ENCODE assay signal across 22 mouse cellular contexts in the genomic region with DNA sequence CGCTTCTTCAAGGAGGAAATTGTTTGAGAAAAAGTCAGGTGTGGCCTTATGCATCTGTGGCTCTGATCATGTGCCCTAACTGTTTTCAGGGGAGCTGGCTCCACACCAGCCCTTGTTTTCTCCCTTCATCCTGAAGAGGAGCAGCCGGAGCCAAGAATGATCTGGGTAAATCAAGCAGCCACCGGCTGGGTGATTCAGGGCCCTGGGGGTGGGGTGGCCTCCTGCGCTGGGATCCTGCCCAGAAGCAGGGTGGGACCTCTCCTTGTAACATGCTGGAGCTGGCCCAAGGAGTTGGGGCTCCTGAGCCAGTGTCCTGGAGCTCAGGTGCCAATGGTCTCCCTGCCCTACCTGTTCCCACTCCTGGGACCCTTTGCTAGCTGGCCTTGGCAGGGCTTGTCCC. TPM values are rescaled to one million over a fixed set of nuclear protein-coding genes. Genes with fewer than 3 reads are reported as not detected.
DNase-seq lines count a peak whose midpoint lies in the region; ATAC-seq and TF ChIP-seq lines count a peak whose summit lies in the region.
"Had no signal": no experiment of that assay in that cellular context is flagged by ENCODE, and none has a peak within 500 bp of the region (broad histone marks: within the 10 kb centered on the region; RNA-seq: fewer than 3 reads in every experiment).

No protein-coding gene starts in this region.

- H3K79me2 ChIP-seq in heart, adult 2 months (replicated peaks; ENCODE audit: control insufficient read depth, insufficient read depth, low read length), result no peaks in the 10 kb centered on the region

- TF ChIP-seq CTCF in heart, adult 2 months (IDR thresholded peaks at IDR 0.05), result no peak
- no peak for TF ChIP-seq CTCF in stomach, postnatal 0 days (IDR thresholded peaks at IDR 0.05; ENCODE audit: low read depth)

- H3K27me3 ChIP-seq in heart, adult 2 months (ENCODE audit: control insufficient read depth, insufficient read depth, low read length), result no peaks in the 10 kb centered on the region
- H3K27me3 ChIP-seq in stomach, postnatal 0 days (ENCODE audit: control insufficient read depth, insufficient read depth, low read length), result no peaks in the 10 kb centered on the region
- no peaks in the 10 kb centered on the region; the same call in 1 of the 2 replicates for H3K27me3 ChIP-seq in midbrain, embryonic 11.5 days (ENCODE audit: control insufficient read depth, insufficient read depth, low read length)
- H3K27me3 ChIP-seq in embryonic facial prominence, embryonic 10.5 days (replicated peaks; ENCODE audit: low read depth, poor library complexity, severe bottlenecking), result peaks cover 36% of the 10 kb centered on the region
- H3K27me3 ChIP-seq: Patski had no signal

- TF ChIP-seq EP300 in heart, adult 2 months (IDR thresholded peaks at IDR 0.05; ENCODE audit: insufficient read depth, low read depth, low read length), result no peak
- TF ChIP-seq EP300 in stomach, postnatal 0 days (optimal IDR thresholded peaks at IDR 0.05), result no peak

- no peak for ATAC-seq in stomach, postnatal 0 days (ENCODE audit: low FRiP score, low TSS enrichment)
- ATAC-seq in midbrain, embryonic 11.5 days (ENCODE audit: low FRiP score), result no peak
- ATAC-seq: activated CD4-positive, CD25-positive, alpha-beta regulatory T cell, adult 4 months; inflammation-experienced regulatory T-cells, adult 6 months; intestine, postnatal 0 days; Patski had no signal

- no peak overlapping the region for H3K27ac ChIP-seq in heart, adult 2 months
- H3K27ac ChIP-seq in stomach, postnatal 0 days (replicated peaks), result 0 out of 2 replicates have a peak overlapping the region, but pooled peaks have one; percentile 45
- no peak overlapping the region for H3K27ac ChIP-seq in midbrain, embryonic 11.5 days (ENCODE audit: low read depth, low read length)
- no peak overlapping the region for H3K27ac ChIP-seq in embryonic facial prominence, embryonic 10.5 days (replicated peaks)
- H3K27ac ChIP-seq: heart, embryonic 13.5 days; hindbrain, embryonic 12.5 days had no signal

- H3K9ac ChIP-seq in heart, adult 2 months (ENCODE audit: low read depth, low read length), result no peak overlapping the region
- H3K9ac ChIP-seq in stomach, postnatal 0 days (ENCODE audit: low read length), result no peak overlapping the region
- H3K9ac ChIP-seq in midbrain, embryonic 11.5 days (ENCODE audit: low read length), result no peak overlapping the region
- H3K9ac ChIP-seq: heart, embryonic 13.5 days; hindbrain, embryonic 12.5 days had no signal

- no peaks in the 10 kb centered on the region for H3K4me1 ChIP-seq in heart, adult 2 months (ENCODE audit: control insufficient read depth, insufficient read depth, low read length)
- no peaks in the 10 kb centered on the region for H3K4me1 ChIP-seq in stomach, postnatal 0 days (replicated peaks; ENCODE audit: control insufficient read depth, insufficient read depth)
- H3K4me1 ChIP-seq in midbrain, embryonic 11.5 days (ENCODE audit: control insufficient read depth, insufficient read depth, low read length), result no peaks in the 10 kb centered on the region
- peaks cover 25% of the 10 kb centered on the region for H3K4me1 ChIP-seq in embryonic facial prominence, embryonic 10.5 days

- no peak overlapping the region for H3K4me3 ChIP-seq in heart, adult 2 months
- no peak overlapping the region for H3K4me3 ChIP-seq in stomach, postnatal 0 days (ENCODE audit: low read depth, low read length)
- H3K4me3 ChIP-seq in midbrain, embryonic 11.5 days (ENCODE audit: low read depth, low read length), result no peak overlapping the region
- no peak overlapping the region for H3K4me3 ChIP-seq in embryonic facial prominence, embryonic 10.5 days
- H3K4me3 ChIP-seq: heart, embryonic 13.5 days; hindbrain, embryonic 12.5 days had no signal

- DNase-seq in heart, adult 11 months, result peak; percentile 92
- DNase-seq in heart, adult 2 months, result no peak
- DNase-seq in 3T3-L1 (ENCODE audit: low read depth, low spot score), result peak; percentile 39
- DNase-seq in fibroblast of lung, adult 2 months (ENCODE audit: low read depth), result peak; percentile 64
- no peak for DNase-seq in stomach, postnatal 0 days (ENCODE audit: low spot score)
- DNase-seq in midbrain, embryonic 11.5 days (ENCODE audit: low spot score, missing footprints), result no peak
- DNase-seq in embryonic facial prominence, embryonic 10.5 days (ENCODE audit: low spot score), result no peak
- DNase-seq: adrenal gland, postnatal 14 days; cerebellum, adult 11-12 months; cerebellum, adult 9-10 months; cerebellum, postnatal 25 days; heart, postnatal 36 days had no signal

- H3K4me2 ChIP-seq in stomach, postnatal 0 days (replicated peaks; ENCODE audit: low read depth), result no peak overlapping the region
- H3K4me2 ChIP-seq in midbrain, embryonic 11.5 days, result no peak overlapping the region
- H3K4me2 ChIP-seq: heart, embryonic 13.5 days; hindbrain, embryonic 12.5 days had no signal

- 77% methylated on average over 4 of the region's 4 CpGs for WGBS in heart, adult 2 months
- WGBS in stomach, postnatal 0 days, result 66% methylated on average over 4 of the region's 4 CpGs
- 85% methylated on average over 4 of the region's 4 CpGs for WGBS in midbrain, embryonic 11.5 days
- WGBS in embryonic facial prominence, embryonic 10.5 days, result 95% methylated on average over 4 of the region's 4 CpGs

- TF ChIP-seq POLR2A in heart, adult 2 months (IDR thresholded peaks at IDR 0.05; ENCODE audit: insufficient read depth, low read depth, low read length), result no peak

- no peaks in the 10 kb centered on the region for H3K9me3 ChIP-seq in stomach, postnatal 0 days (ENCODE audit: control insufficient read depth, low read length)
- no peaks in the 10 kb centered on the region for H3K9me3 ChIP-seq in midbrain, embryonic 11.5 days (ENCODE audit: control insufficient read depth, low read length)
- no peaks in the 10 kb centered on the region for H3K9me3 ChIP-seq in embryonic facial prominence, embryonic 10.5 days
- H3K9me3 ChIP-seq: heart, embryonic 13.5 days; hindbrain, embryonic 12.5 days had no signal

- H3K36me3 ChIP-seq in heart, adult 2 months (ENCODE audit: control insufficient read depth, insufficient read depth, low read length), result no peaks in the 10 kb centered on the region
- no peaks in the 10 kb centered on the region for H3K36me3 ChIP-seq in stomach, postnatal 0 days (ENCODE audit: control insufficient read depth, insufficient read depth, low read length)
- H3K36me3 ChIP-seq in midbrain, embryonic 11.5 days (ENCODE audit: control insufficient read depth, insufficient read depth, low read length), result no peaks in the 10 kb centered on the region
- H3K36me3 ChIP-seq in embryonic facial prominence, embryonic 10.5 days (replicated peaks), result no peaks in the 10 kb centered on the region
- H3K36me3 ChIP-seq: heart, embryonic 13.5 days; hindbrain, embryonic 12.5 days had no signal

- intact Hi-C loops in heart, adult 2 months (cut with DNase I), result no loop called here

RNA-seq across cellular contexts. Expression of a gene that starts 25.4 kb away (rescaled TPM):
- under 1 TPM; 0.08 to 0.11 TPM for total RNA-seq in heart, adult 2 months (2021)
- 0.33 TPM in 1 of 2 replicates, not detected in the other for polyA plus RNA-seq in heart, adult 2 months (2012; rRNA removed)
- 71.2 and 75.3 TPM in 2 replicates for polyA plus RNA-seq in stomach, postnatal 0 days (2015; fragmentation: Nextera tagmentation; extraction: Ambion mirVana)
- 0.57 and 0.75 TPM in 2 replicates for polyA plus RNA-seq in midbrain, embryonic 11.5 days (2014; fragmentation: Nextera tagmentation; extraction: Ambion mirVana)
- polyA plus RNA-seq in embryonic facial prominence, embryonic 10.5 days (2016; fragmentation: Nextera tagmentation; extraction: Ambion mirVana), result 4.4 and 4.7 TPM in 2 replicates
- total RNA-seq: gastrocnemius, adult 18-20 months; MEL had no signal
- polyA plus RNA-seq: activated CD4-positive, CD25-positive, alpha-beta regulatory T cell, adult 4 months; forebrain, embryonic 16.5 days; hindbrain, embryonic 16.5 days; inflammation-experienced regulatory T-cells, adult 6 months; Patski had no signal

RNA-seq across cellular contexts. Expression of a gene that starts 45.6 kb away (rescaled TPM):
- 10 to 100 TPM in 1 of 2 experiments, 1 to 10 TPM in 1; 6.8 to 11.8 TPM for total RNA-seq in heart, adult 2 months (2021)
- 15.1 and 24.0 TPM in 2 replicates for polyA plus RNA-seq in heart, adult 2 months (2012; rRNA removed)
- 30.9 and 31.9 TPM in 2 replicates for polyA plus RNA-seq in stomach, postnatal 0 days (2015; fragmentation: Nextera tagmentation; extraction: Ambion mirVana)
- polyA plus RNA-seq in midbrain, embryonic 11.5 days (2014; fragmentation: Nextera tagmentation; extraction: Ambion mirVana), result 26.4 and 28.6 TPM in 2 replicates
- polyA plus RNA-seq in embryonic facial prominence, embryonic 10.5 days (2016; fragmentation: Nextera tagmentation; extraction: Ambion mirVana), result 55.2 and 57.0 TPM in 2 replicates

Comparison
In these comparisons a context has a peak if more than half of its experiments do, and no peak if none do; other contexts are left out.
1. DNase-seq: peak in heart, adult 11 months (single experiment), 3T3-L1 (single experiment) and fibroblast of lung, adult 2 months (single experiment); none in heart, adult 2 months (0 of 2), stomach, postnatal 0 days (single experiment), midbrain, embryonic 11.5 days (single experiment) and embryonic facial prominence, embryonic 10.5 days (single experiment).
2. RNA of a gene that starts 25.4 kb away (polyA plus RNA-seq): 71.2 to 75.3 TPM in stomach, postnatal 0 days; 4.4 to 4.7 TPM in embryonic facial prominence, embryonic 10.5 days, 0.57 to 0.75 TPM in midbrain, embryonic 11.5 days and 0.33 TPM in heart, adult 2 months; every median in the first group is over 10 times any median in the second.